Mouse (Mus musculus): Measurements from ENCODE around the gene Adcy7.

DNA sequence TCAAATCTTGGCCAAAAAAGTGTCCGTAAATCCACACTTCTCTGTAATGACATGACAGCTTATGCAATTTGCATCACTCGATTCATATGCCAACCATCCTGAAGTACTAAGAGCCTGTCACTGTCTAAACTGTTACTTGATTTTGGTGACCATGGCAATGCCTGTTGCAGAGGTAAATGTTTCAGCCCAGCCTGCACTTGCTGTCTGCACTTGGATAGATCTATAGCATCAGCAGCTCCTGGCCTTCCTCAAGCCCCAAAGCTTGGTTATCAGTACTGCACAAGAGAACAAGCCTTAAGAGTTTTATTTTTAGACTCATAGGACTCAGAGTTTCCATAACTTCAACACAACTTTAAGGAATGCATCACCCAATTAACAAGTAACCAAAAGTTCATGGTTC lies 62.2 kb downstream of the Adcy7 start:
- no peak for TF ChIP-seq CTCF (IDR thresholded peaks at IDR 0.05; ENCODE audit: borderline replicate concordance, control insufficient read depth, extremely low read depth, insufficient read depth, low read length, poor library complexity)
- no peak for TF ChIP-seq POLR2A (IDR thresholded peaks at IDR 0.05; ENCODE audit: control insufficient read depth, extremely low read depth, insufficient read depth, low read length, poor library complexity)
